ENCODE assay signal across 8 mouse cellular contexts in genomic region chr12:113144001-113144756, GRCm38 (mm10). TPM values are rescaled to one million over a fixed set of nuclear protein-coding genes. Genes with fewer than 3 reads are reported as not detected.
A peak's percentile ranks its signal among the peaks of the same experiment; 100 is the strongest.
DNase-seq lines count a peak whose midpoint lies in the region; ATAC-seq and TF ChIP-seq lines count a peak whose summit lies in the region.

No protein-coding gene starts in this region.

- DNase-seq in cerebellum, adult 9-10 months = peak; percentile 36
- no peak for DNase-seq in cerebellum, postnatal 36 days
- peak; percentile 47 for DNase-seq in right cerebral cortex, adult 18-20 months
- no peak for DNase-seq in right cerebral cortex, postnatal 4 days
- DNase-seq in liver, postnatal 0 days = peak; percentile 57
- DNase-seq in thymus, postnatal 4 days = peak; percentile 69

- peaks cover 51% of the 10 kb centered on the region for H3K4me1 ChIP-seq in liver, postnatal 0 days (ENCODE audit: insufficient read depth)

- no peak for TF ChIP-seq EP300 in liver, postnatal 0 days (IDR thresholded peaks at IDR 0.05; ENCODE audit: low read depth)

- H3K4me2 ChIP-seq in liver, postnatal 0 days (ENCODE audit: low read depth, low read length) = no peak overlapping the region

- no peak overlapping the region for H3K4me3 ChIP-seq in liver, postnatal 0 days (ENCODE audit: low read depth, low read length)

- H3K36me3 ChIP-seq in liver, postnatal 0 days (replicated peaks; ENCODE audit: insufficient read depth, low read length) = 0 out of 2 replicates have a peak, but pooled peaks cover 3% of the 10 kb centered on the region

- no peak overlapping the region for H3K9ac ChIP-seq in liver, postnatal 0 days (replicated peaks)

- TF ChIP-seq CTCF in liver, postnatal 0 days (IDR thresholded peaks at IDR 0.05; ENCODE audit: low read depth) = peak; percentile 86

- no peaks in the 10 kb centered on the region for H3K9me3 ChIP-seq in liver, postnatal 0 days (ENCODE audit: low read length)

- ATAC-seq in erythroid progenitor cell, adult 5-6 weeks (replicated peaks; ENCODE audit: low FRiP score, poor library complexity, severe bottlenecking) = 0 out of 2 replicates have a peak, but pooled peaks have one; percentile 18
- no peak for ATAC-seq in liver, postnatal 0 days
- no peak for ATAC-seq in megakaryocyte-erythroid progenitor cell, adult 5-6 weeks (replicated peaks; ENCODE audit: low FRiP score, low TSS enrichment, poor library complexity, severe bottlenecking)

- peaks cover 32% of the 10 kb centered on the region for H3K27me3 ChIP-seq in liver, postnatal 0 days (ENCODE audit: insufficient read depth, low read length)

- no peak overlapping the region for H3K27ac ChIP-seq in liver, postnatal 0 days (ENCODE audit: low read depth)

- WGBS in liver, postnatal 0 days (ENCODE audit: insufficient replicate concordance) = 68% methylated on average over 20 of the region's 20 CpGs

RNA-seq across cellular contexts. Expression of gene Crip1, which starts 1.9 kb away (rescaled TPM):
- 106 and 143 TPM in 2 replicates for total RNA-seq in erythroid progenitor cell, adult 5-6 weeks (2015; ENCODE audit: low replicate concordance)
- 93.8 and 176 TPM in 2 replicates for total RNA-seq in erythroid progenitor cell, adult 5-6 weeks (2017; ENCODE audit: low replicate concordance)
- polyA plus RNA-seq in liver, postnatal 0 days (2015; fragmentation: Nextera tagmentation; extraction: Ambion mirVana) = 174 and 181 TPM in 2 replicates
- 248 and 286 TPM in 2 replicates for total RNA-seq in megakaryocyte-erythroid progenitor cell, adult 5-6 weeks (2014; fragmentation: Nextera tagmentation)
- total RNA-seq in megakaryocyte-erythroid progenitor cell, adult 5-6 weeks (2017) = 191 and 258 TPM in 2 replicates

RNA-seq across cellular contexts. Expression of gene Crip2, which starts 4.1 kb away (rescaled TPM):
- total RNA-seq in erythroid progenitor cell, adult 5-6 weeks (2015; ENCODE audit: low replicate concordance) = 22.7 and 54.1 TPM in 2 replicates
- 16.0 and 29.5 TPM in 2 replicates for total RNA-seq in erythroid progenitor cell, adult 5-6 weeks (2017; ENCODE audit: low replicate concordance)
- 65.1 and 67.4 TPM in 2 replicates for polyA plus RNA-seq in liver, postnatal 0 days (2015; fragmentation: Nextera tagmentation; extraction: Ambion mirVana)
- 26.1 and 45.9 TPM in 2 replicates for total RNA-seq in megakaryocyte-erythroid progenitor cell, adult 5-6 weeks (2014; fragmentation: Nextera tagmentation)
- total RNA-seq in megakaryocyte-erythroid progenitor cell, adult 5-6 weeks (2017) = 11.6 and 18.2 TPM in 2 replicates

RNA-seq across cellular contexts. Expression of gene Tedc1, which starts 12.0 kb away (rescaled TPM):
- total RNA-seq in erythroid progenitor cell, adult 5-6 weeks (2015; ENCODE audit: low replicate concordance) = 11.3 and 18.7 TPM in 2 replicates
- total RNA-seq in erythroid progenitor cell, adult 5-6 weeks (2017; ENCODE audit: low replicate concordance) = 18.9 and 38.9 TPM in 2 replicates
- 3.9 and 4.6 TPM in 2 replicates for polyA plus RNA-seq in liver, postnatal 0 days (2015; fragmentation: Nextera tagmentation; extraction: Ambion mirVana)
- total RNA-seq in megakaryocyte-erythroid progenitor cell, adult 5-6 weeks (2014; fragmentation: Nextera tagmentation) = 13.5 and 29.1 TPM in 2 replicates
- total RNA-seq in megakaryocyte-erythroid progenitor cell, adult 5-6 weeks (2017) = 10.7 and 15.7 TPM in 2 replicates

RNA-seq across cellular contexts. Expression of gene Tmem121, which starts 41.6 kb away (rescaled TPM):
- total RNA-seq in erythroid progenitor cell, adult 5-6 weeks (2015; ENCODE audit: low replicate concordance) = not detected in 2 replicates
- not detected in 2 replicates for total RNA-seq in erythroid progenitor cell, adult 5-6 weeks (2017; ENCODE audit: low replicate concordance)
- polyA plus RNA-seq in liver, postnatal 0 days (2015; fragmentation: Nextera tagmentation; extraction: Ambion mirVana) = 0.20 and 0.21 TPM in 2 replicates
- 0.22 and 0.74 TPM in 2 replicates for total RNA-seq in megakaryocyte-erythroid progenitor cell, adult 5-6 weeks (2014; fragmentation: Nextera tagmentation)
- total RNA-seq in megakaryocyte-erythroid progenitor cell, adult 5-6 weeks (2017) = not detected in 2 replicates

RNA-seq across cellular contexts. Expression of gene Mta1, which starts 46.1 kb away (rescaled TPM):
- total RNA-seq in erythroid progenitor cell, adult 5-6 weeks (2015; ENCODE audit: low replicate concordance) = 27.2 and 40.4 TPM in 2 replicates
- 17.6 and 21.6 TPM in 2 replicates for total RNA-seq in erythroid progenitor cell, adult 5-6 weeks (2017; ENCODE audit: low replicate concordance)
- polyA plus RNA-seq in liver, postnatal 0 days (2015; fragmentation: Nextera tagmentation; extraction: Ambion mirVana) = 3.6 and 3.9 TPM in 2 replicates
- 131 and 142 TPM in 2 replicates for total RNA-seq in megakaryocyte-erythroid progenitor cell, adult 5-6 weeks (2014; fragmentation: Nextera tagmentation)
- 30.7 and 54.1 TPM in 2 replicates for total RNA-seq in megakaryocyte-erythroid progenitor cell, adult 5-6 weeks (2017)

Comparison
In these comparisons a context has a peak if more than half of its experiments do, and no peak if none do; other contexts are left out.
1. DNase-seq: peak in cerebellum, adult 9-10 months (single experiment), right cerebral cortex, adult 18-20 months (single experiment), liver, postnatal 0 days (single experiment) and thymus, postnatal 4 days (single experiment); none in cerebellum, postnatal 36 days (0 of 2) and right cerebral cortex, postnatal 4 days (single experiment).